Mouse (Mus musculus): ENCODE data around the gene Rhbdl1.

Rhbdl1 gene

DNA sequence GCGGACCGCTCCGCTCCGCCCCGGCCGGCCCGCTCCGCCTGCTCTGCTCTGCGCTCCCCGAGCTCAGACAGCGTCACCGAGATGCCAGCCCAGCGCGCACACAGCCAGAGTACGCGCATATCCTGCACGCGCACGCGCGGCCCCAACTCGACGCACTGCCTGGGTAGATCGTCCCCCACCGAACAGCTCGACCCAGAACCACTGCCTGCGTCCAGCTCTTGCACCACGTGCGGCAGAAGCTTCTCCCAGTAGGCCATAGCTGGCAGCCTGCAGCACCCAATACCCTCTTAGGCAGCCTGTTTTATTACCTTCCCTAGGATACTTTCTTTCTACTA is at the start of gene Rhbdl1:
TSS of gene Rhbdl1 (minus strand) at position 220 of the 335 bp plus-strand sequence.
- peak; percentile 86 to 89 for DNase-seq (ENCODE audit: low spot score in 2 of 2)

- DNase-seq (ENCODE audit: low spot score in 2 of 2), result no peak
Observed at GRCm38 (mm10) chr17:25886806-25887205, 49.7 kb upstream of the Rhbdl1 start.

DNA sequence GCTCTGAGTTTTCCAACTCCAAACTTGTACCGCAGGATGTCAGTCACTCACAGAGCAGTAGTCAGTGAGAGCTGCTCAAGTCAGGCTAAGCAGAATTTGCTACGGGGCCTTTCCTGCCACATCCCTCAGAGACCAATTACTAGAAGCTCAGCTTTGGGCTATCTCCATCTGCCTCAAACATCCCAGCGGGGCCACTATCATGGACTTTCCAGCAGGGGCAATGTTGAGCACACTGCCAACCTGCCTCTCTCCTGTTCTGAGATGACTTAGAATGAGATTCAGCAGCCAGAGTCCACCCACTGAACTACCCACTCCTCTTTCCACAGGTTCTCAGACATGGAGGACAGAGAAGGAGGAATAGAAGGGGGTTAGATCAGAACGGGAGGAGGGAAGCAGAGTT is 48.5 kb upstream of the Rhbdl1 start:
- DNase-seq (ENCODE audit: low spot score in 2 of 2), result no peak

DNA sequence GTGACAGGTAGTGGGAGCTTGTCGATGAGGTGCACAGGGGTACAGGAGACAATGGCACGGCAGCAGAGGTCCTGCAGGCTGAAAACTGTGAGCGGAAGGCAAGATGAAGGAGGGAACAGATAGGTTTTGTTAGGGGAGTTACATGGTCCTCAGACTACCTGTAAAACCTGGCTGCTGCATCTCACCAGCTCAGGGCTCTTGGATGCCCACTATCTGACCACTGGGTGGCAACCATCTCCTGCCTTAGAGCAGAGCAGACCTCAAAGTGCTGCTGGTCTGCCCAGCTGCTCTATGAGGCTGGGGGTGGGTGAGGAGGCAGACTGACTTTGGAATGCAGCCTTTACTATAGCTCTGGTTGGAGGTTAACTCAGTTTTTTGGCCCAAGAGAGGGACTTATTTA is 46.7 kb upstream of the Rhbdl1 start:
- no peak for DNase-seq (ENCODE audit: low spot score in 2 of 2)

GRCm38 (mm10) chr17:25883268-25883667 is 46.2 kb upstream of the Rhbdl1 start:
- no peak for DNase-seq (ENCODE audit: low spot score in 2 of 2)

- DNase-seq (ENCODE audit: low spot score in 2 of 2), result no peak
Observed at GRCm38 (mm10) chr17:25882306-25882705, 45.2 kb upstream of the Rhbdl1 start.

DNA sequence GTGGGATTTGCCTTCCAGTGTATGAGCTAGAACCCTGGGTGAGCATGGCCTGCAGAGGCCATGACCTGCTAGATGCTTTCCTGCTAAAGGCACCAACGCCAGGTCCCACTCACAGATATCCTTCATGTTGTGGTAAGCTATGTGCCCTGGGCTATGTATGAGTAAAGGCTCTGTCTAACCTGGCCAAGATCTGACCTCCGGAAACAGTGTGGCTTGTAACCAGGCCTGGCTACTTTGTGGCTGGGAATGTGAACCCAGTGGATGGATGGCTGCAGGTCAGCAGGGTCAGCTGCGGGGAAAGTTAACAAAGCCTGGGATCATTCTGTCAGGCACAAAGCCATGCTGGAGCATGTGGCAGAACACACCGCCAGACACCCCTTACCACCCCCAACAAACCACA is 44.6 kb upstream of the Rhbdl1 start:
- no peak for DNase-seq (ENCODE audit: low spot score in 2 of 2)

- DNase-seq (ENCODE audit: low spot score in 2 of 2), result no peak
Observed at GRCm38 (mm10) chr17:25880913-25881641, 44.0 kb upstream of the Rhbdl1 start.

GRCm38 (mm10) chr17:25880196-25880910 is 43.3 kb upstream of the Rhbdl1 start, which contains the start of gene Wfikkn1:
Wfikkn1 (minus strand) TSS chr17:25880858.
- DNase-seq (ENCODE audit: low spot score in 2 of 2), result no peak

DNA sequence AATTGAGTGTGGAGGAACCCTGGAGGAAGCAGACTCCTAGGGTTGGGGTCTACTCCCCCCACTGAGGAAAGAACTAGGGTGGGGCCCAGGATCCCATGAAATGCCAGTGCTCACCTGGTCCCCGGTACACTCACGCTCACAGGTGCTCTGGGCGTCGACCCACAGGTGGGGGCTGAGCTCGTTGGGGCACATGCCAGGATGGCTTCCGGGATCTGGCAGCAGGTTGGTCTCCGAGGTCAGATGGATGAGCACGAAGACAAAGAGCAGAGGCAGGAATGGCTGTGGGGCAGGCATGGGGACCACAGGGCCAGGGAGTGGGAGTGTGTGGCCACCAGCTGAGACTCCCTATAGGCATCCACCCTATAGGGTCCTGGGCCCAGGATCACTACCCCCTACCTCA is 42.7 kb upstream of the Rhbdl1 start:
- DNase-seq (ENCODE audit: low spot score in 2 of 2), result no peak

DNA sequence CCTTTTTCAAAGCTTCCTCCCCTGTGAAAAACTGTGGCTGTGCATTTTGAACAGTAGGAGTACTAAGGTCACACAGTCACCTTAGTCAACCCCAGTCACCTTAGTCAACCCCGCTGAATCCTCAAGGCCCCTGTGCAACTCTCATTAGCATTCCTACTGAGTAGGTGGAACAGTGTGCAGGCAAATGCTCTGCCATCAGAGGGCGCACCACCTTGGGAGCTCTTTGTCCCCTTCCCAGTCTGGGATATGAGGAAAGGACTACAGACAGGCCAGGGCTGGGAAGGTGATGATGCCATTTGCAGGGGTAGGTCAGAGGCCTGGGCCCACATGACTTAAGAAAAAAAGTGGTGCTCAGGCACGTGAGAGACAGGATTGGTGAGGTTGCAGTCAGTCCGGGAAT is 42.2 kb upstream of the Rhbdl1 start:
- peak in 1 of 2 experiments; percentile 56 for DNase-seq (ENCODE audit: low spot score in 2 of 2)

GRCm38 (mm10) chr17:25878611-25879180 is 41.6 kb upstream of the Rhbdl1 start:
- DNase-seq (ENCODE audit: low spot score in 2 of 2), result no peak

GRCm38 (mm10) chr17:25877741-25878610 is 40.9 kb upstream of the Rhbdl1 start:
- no peak for DNase-seq (ENCODE audit: low spot score in 2 of 2)

- DNase-seq (ENCODE audit: low spot score in 2 of 2), result no peak
Observed at GRCm38 (mm10) chr17:25877025-25877424, 39.9 kb upstream of the Rhbdl1 start.

- no peak for DNase-seq (ENCODE audit: low spot score in 2 of 2)
Observed at GRCm38 (mm10) chr17:25876347-25876915, 39.3 kb upstream of the Rhbdl1 start.

- DNase-seq (ENCODE audit: low spot score in 2 of 2), result peak; percentile 91
Observed at GRCm38 (mm10) chr17:25875171-25876136, 38.4 kb upstream of the Rhbdl1 start.

GRCm38 (mm10) chr17:25874721-25875170 is 37.7 kb upstream of the Rhbdl1 start, which contains the start of gene Mettl26:
Mettl26 (plus strand) TSS chr17:25875074.
- DNase-seq (ENCODE audit: low spot score in 2 of 2), result peak; percentile 100

DNA sequence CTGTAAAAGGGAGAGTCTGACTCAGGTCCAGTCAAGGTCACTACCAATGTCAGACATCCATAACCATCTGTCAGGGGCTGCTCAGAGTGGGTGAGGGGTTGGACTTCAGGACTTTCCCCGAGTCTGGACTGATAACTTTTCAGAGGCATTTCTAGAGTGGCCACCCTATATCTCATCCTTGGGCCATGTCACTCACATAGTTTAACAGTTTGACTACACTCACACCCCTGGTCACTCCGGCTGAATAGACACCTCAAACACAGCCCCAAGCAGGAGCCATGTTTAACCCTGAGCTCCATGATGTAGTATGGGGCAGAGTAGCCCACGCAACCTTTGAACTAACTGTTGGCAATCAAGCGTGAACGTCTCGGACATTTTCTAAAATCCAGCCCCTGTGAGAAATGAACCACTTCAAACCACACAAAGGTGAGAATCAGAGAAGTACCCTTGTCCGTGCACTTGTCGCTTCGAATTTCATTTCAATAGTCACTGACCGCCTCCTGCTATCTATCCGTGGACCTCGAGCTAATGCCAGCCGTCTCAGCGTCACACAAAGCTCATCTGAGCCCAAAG is 37.1 kb upstream of the Rhbdl1 start:
- DNase-seq (ENCODE audit: low spot score in 2 of 2), result no peak

DNA sequence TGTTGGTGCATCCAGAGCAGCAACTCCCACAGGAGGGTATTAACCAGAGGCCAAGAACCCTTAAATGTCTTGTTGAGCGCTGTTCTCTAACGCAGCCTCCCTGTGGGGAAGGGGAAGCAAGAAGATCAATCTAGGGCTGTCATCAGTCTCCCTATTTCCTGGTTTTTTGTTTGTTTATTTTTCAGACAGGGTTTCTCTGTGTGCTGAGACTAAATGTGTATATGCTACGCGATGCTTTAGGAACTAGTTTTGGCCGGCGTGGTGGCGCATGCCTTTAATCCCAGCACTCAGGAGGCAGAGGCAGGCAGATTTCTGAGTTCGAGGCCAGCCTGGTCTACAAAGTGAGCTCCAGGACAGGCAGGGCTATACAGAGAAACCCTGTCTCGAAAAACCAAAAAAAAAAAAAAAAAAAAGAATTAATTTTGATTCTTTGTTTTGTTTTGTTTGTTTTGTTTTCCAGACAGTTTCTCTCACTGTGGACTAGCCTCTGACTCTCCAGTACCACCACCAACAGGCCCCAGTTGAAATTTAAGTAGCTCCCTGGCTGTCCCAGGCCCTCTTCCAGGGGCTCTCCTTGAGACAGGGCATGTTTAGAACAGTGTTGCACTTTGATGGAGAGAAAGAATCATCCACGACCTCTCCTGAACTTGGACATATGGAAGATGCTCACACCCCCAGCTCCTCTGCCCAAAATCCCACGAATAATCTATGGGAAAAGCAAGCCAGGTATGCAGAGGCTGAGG is 36.5 kb upstream of the Rhbdl1 start:
- DNase-seq (ENCODE audit: low spot score in 2 of 2), result no peak
